Mouse (Mus musculus) intestine, embryonic 15.5 days (tissue): ENCODE measurements around the gene Elavl1. TPM values are rescaled to one million over a fixed set of nuclear protein-coding genes. Genes with fewer than 3 reads are reported as not detected.
A peak's percentile ranks its signal among the peaks of the same experiment; 100 is the strongest.

Experiments
- ATAC-seq: fragments of 200-750 bp; cut with Nextera tagmentation; 2 replicates; pipeline ENCODE4 v1.8.0; 2017; ENCODE audit warnings: moderate TSS enrichment, moderate library complexity
- H3K27ac ChIP-seq: fragments of 300-500 bp; sonication (generic); 2 replicates; pipeline ENCODE4 v1.5.1; 2015; ENCODE audit warnings: mild to moderate bottlenecking, inconsistent platforms
- H3K27me3 ChIP-seq: fragments of 300-500 bp; sonication (generic); replicated peaks from 2 replicates; pipeline ENCODE4 v1.6.1; 2015; ENCODE audit warnings: inconsistent platforms
- H3K36me3 ChIP-seq: fragments of 300-500 bp; sonication (generic); 2 replicates; pipeline ENCODE4 v1.6.1; 2015; ENCODE audit warnings: inconsistent platforms
- H3K4me1 ChIP-seq: fragments of 300-500 bp; sonication (generic); replicated peaks from 2 replicates; pipeline ENCODE4 v1.6.1; 2015; ENCODE audit warnings: inconsistent platforms
- H3K4me2 ChIP-seq: fragments of 300-500 bp; sonication (generic); replicated peaks from 2 replicates; pipeline ENCODE4 v1.6.1; 2015; ENCODE audit warnings: mild to moderate bottlenecking, inconsistent platforms
- H3K4me3 ChIP-seq: fragments of 300-500 bp; sonication (generic); replicated peaks from 2 replicates; pipeline ENCODE4 v1.5.1; 2015; ENCODE audit warnings: inconsistent platforms
- H3K9ac ChIP-seq: fragments of 300-500 bp; sonication (generic); 2 replicates; pipeline ENCODE4 v1.6.1; 2015; ENCODE audit warnings: inconsistent platforms
- H3K9me3 ChIP-seq: fragments of 300-500 bp; sonication (generic); 2 replicates; pipeline ENCODE4 v1.6.1; 2016; ENCODE audit warnings: inconsistent platforms
- whole genome bisulfite sequencing: fragments of 180-500 bp; shearing (Covaris S2); methylation state at CpG from one replicate; pipeline ENCODE4 v1.1.7; 2015; 5-methylcytosine and 5-hydroxymethylcytosine counted together
- polyA plus RNA-seq: library from polyadenylated mRNA; unstranded; fragments of >200 nt; fragmentation: Nextera tagmentation; extraction: Ambion mirVana; gene quantifications from 2 replicates; pipeline ENCODE4 v1.2.1, GENCODE M21; 2015

Gene Elavl1
- polyA plus RNA-seq, 1 experiment from 2014 or later, result 230 TPM

GRCm38 (mm10) chr8:4252934-4253841 lies 72.0 kb downstream of the Elavl1 start, which contains the start of gene Snapc2:
Gene Snapc2, plus strand, starts transcription at chr8:4253080.
- peak; percentile 93 for ATAC-seq
- Histone ChIP-seq H3K4me2 (peak within 1 kb of the TSS; percentile 77), H3K27ac (peak within 1 kb of the TSS; percentile 95), H3K9ac (peak within 1 kb of the TSS; percentile 98), H3K9me3 (no peaks in the 10 kb centered on the region), H3K27me3 (no peaks in the 10 kb centered on the region), H3K4me3 (peak within 1 kb of the TSS; percentile 99), H3K4me1 (peaks cover 36% of the 10 kb centered on the region), H3K36me3 (peaks cover 21% of the 10 kb centered on the region)
- under 1% methylated on average over 69 of the region's 69 CpGs for WGBS

DNA sequence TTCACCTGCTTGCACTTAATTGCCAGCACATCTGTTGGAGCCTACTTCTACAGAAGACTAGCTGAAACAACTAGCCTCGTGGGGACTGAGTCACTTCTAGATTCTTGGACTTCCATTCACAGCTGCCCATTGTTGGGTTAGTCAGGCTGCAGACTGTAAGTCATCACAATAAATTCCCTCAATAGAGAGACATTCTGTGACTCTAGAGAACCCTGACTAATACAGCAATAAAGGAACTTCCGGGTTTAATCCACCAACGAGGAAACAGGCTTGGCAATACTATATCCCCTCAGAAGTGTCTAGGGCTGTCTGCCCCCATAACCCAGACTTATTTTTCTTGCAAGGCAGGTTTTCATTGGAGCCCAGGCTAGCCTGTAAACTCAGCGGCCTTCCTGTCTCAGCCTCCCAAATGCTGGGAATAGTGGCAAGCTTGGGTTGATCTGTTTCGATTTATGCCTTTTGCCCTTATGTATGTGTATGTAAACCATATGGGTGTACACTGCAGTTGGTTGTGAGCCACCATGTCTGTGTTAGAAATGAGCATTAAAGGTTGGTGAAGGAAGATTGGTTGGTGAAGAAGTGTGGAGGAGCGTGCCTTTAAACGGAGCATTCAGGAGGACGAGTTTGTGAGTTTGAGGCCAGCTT lies 73.0 kb downstream of the Elavl1 start:
- Histone ChIP-seq H3K9ac (peak overlapping the region; percentile 98; the same call in 1 of the 2 replicates), H3K4me1 (peaks cover 27% of the 10 kb centered on the region), H3K36me3 (peaks cover 22% of the 10 kb centered on the region), H3K9me3 (no peaks in the 10 kb centered on the region), H3K27me3 (no peaks in the 10 kb centered on the region), H3K4me3 (peak overlapping the region; percentile 99), H3K4me2 (peak overlapping the region; percentile 77), H3K27ac (peak overlapping the region; percentile 28; the same call in 1 of the 2 replicates)
- 0 out of 2 replicates have a peak, but pooled peaks have one; percentile 0 for ATAC-seq
- 45% methylated on average over 8 of the region's 8 CpGs for WGBS

GRCm38 (mm10) chr8:4250306-4250970 lies 74.8 kb downstream of the Elavl1 start:
- Histone ChIP-seq H3K27ac (no peak overlapping the region), H3K27me3 (no peaks in the 10 kb centered on the region), H3K9me3 (no peaks in the 10 kb centered on the region), H3K36me3 (peaks cover 33% of the 10 kb centered on the region), H3K4me3 (no peak overlapping the region), H3K4me2 (no peak overlapping the region), H3K9ac (no peak overlapping the region), H3K4me1 (peaks cover 23% of the 10 kb centered on the region)
- peak; percentile 18; the same call in 1 of the 2 replicates for ATAC-seq
- WGBS, result 39% methylated on average over 26 of the region's 26 CpGs

- Histone ChIP-seq H3K9ac (no peak overlapping the region), H3K36me3 (peaks cover 34% of the 10 kb centered on the region), H3K4me3 (no peak overlapping the region), H3K4me2 (peak overlapping the region; percentile 14; the same call in 1 of the 2 replicates), H3K4me1 (peaks cover 23% of the 10 kb centered on the region), H3K9me3 (no peaks in the 10 kb centered on the region), H3K27me3 (no peaks in the 10 kb centered on the region), H3K27ac (peak overlapping the region; percentile 27; the same call in 1 of the 2 replicates)
- 20% methylated on average over 29 of the region's 29 CpGs for WGBS
- ATAC-seq, result no peak
Measured at GRCm38 (mm10) chr8:4249213-4249612, 76.0 kb downstream of the Elavl1 start.

GRCm38 (mm10) chr8:4247951-4248540 lies 77.2 kb downstream of the Elavl1 start, which contains the start of gene Tgfbr3l:
Gene Tgfbr3l, plus strand, starts transcription at chr8:4248214.
- ATAC-seq, result no peak
- H3K27me3 ChIP-seq, result no peaks in the 10 kb centered on the region
- H3K27ac ChIP-seq, result 0 out of 2 replicates have a peak within 1 kb of the TSS, but pooled peaks have one; percentile 27
- peaks cover 46% of the 10 kb centered on the region for H3K36me3 ChIP-seq
- H3K9ac ChIP-seq, result no peak within 1 kb of the TSS
- 77% methylated on average over 15 of the region's 15 CpGs for WGBS
- peaks cover 19% of the 10 kb centered on the region for H3K4me1 ChIP-seq
- no peak within 1 kb of the TSS for H3K4me3 ChIP-seq
- H3K4me2 ChIP-seq, result peak within 1 kb of the TSS; percentile 14; the same call in 1 of the 2 replicates
- H3K9me3 ChIP-seq, result no peaks in the 10 kb centered on the region

- H3K36me3 ChIP-seq, result peaks cover 52% of the 10 kb centered on the region
- peaks cover 14% of the 10 kb centered on the region for H3K4me1 ChIP-seq
- H3K4me3 ChIP-seq, result no peak overlapping the region
- ATAC-seq, result no peak
- no peak overlapping the region for H3K4me2 ChIP-seq
- H3K9me3 ChIP-seq, result no peaks in the 10 kb centered on the region
- H3K27me3 ChIP-seq, result no peaks in the 10 kb centered on the region
- WGBS, result 83% methylated on average over 8 of the region's 8 CpGs
- H3K27ac ChIP-seq, result no peak overlapping the region
- H3K9ac ChIP-seq, result no peak overlapping the region
Measured at GRCm38 (mm10) chr8:4247241-4247640, 78.0 kb downstream of the Elavl1 start.

DNA sequence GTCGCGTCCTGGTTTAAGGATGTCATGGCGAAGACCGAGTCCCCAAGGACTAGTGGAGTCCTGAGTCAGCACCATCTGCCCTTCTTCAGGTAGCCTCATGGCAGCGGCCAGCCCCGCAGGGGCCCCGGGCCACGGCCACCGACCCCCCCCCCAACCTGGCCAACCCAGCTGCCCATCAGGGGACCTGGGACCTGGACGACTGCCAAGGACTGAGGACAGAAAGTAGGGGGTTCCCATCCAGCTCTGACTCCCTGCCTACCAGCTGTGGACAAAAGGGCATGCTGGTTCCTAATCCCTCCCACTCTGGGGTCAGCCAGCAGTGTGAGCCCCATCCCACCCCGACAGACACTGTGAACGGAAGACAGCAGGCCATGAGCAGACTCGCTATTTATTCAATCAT lies 79.5 kb downstream of the Elavl1 start:
- no peak overlapping the region for H3K4me3 ChIP-seq
- peaks cover 58% of the 10 kb centered on the region for H3K36me3 ChIP-seq
- 87% methylated on average over 13 of the region's 13 CpGs for WGBS
- H3K9ac ChIP-seq, result no peak overlapping the region
- no peak overlapping the region for H3K4me2 ChIP-seq
- H3K27ac ChIP-seq, result no peak overlapping the region
- no peaks in the 10 kb centered on the region for H3K9me3 ChIP-seq
- no peaks in the 10 kb centered on the region for H3K27me3 ChIP-seq
- no peak for ATAC-seq
- peaks cover 21% of the 10 kb centered on the region for H3K4me1 ChIP-seq

- Histone ChIP-seq H3K4me1 (peaks cover 23% of the 10 kb centered on the region), H3K9me3 (no peaks in the 10 kb centered on the region), H3K4me2 (no peak overlapping the region), H3K27ac (no peak overlapping the region), H3K36me3 (peaks cover 58% of the 10 kb centered on the region), H3K9ac (no peak overlapping the region), H3K27me3 (no peaks in the 10 kb centered on the region), H3K4me3 (no peak overlapping the region)
- 90% methylated on average over 5 of the region's 5 CpGs for WGBS
- ATAC-seq, result no peak
Measured at GRCm38 (mm10) chr8:4245061-4245460, 80.2 kb downstream of the Elavl1 start.

GRCm38 (mm10) chr8:4239193-4239890 lies 85.9 kb downstream of the Elavl1 start:
- peak overlapping the region; percentile 93 for H3K27ac ChIP-seq
- peak; percentile 50 for ATAC-seq
- peaks cover 22% of the 10 kb centered on the region for H3K4me1 ChIP-seq
- no peaks in the 10 kb centered on the region for H3K27me3 ChIP-seq
- H3K9ac ChIP-seq, result peak overlapping the region; percentile 74
- H3K4me3 ChIP-seq, result peak overlapping the region; percentile 67
- H3K4me2 ChIP-seq, result peak overlapping the region; percentile 79
- H3K36me3 ChIP-seq, result peaks cover 25% of the 10 kb centered on the region
- WGBS, result 12% methylated on average over 19 of the region's 19 CpGs
- H3K9me3 ChIP-seq, result no peaks in the 10 kb centered on the region

- Histone ChIP-seq H3K4me3 (peak within 1 kb of the TSS; percentile 67), H3K9me3 (no peaks in the 10 kb centered on the region), H3K4me1 (peaks cover 22% of the 10 kb centered on the region), H3K27me3 (no peaks in the 10 kb centered on the region), H3K9ac (peak within 1 kb of the TSS; percentile 74), H3K36me3 (peaks cover 18% of the 10 kb centered on the region), H3K27ac (peak within 1 kb of the TSS; percentile 93), H3K4me2 (peak within 1 kb of the TSS; percentile 79)
- WGBS, result under 1% methylated on average over 70 of the region's 71 CpGs
- ATAC-seq, result peak; percentile 95
Measured at GRCm38 (mm10) chr8:4238434-4239192, 86.6 kb downstream of the Elavl1 start, which contains the start of the genes Map2k7 and Gm49320. Gene Map2k7, plus strand, starts transcription at chr8:4238740. Gene Gm49320, plus strand, starts transcription at chr8:4238865.
